In genomic region chr11:70091986-70092783, GRCm38 (mm10) we compare ENCODE assay signal across 9 mouse cellular contexts. TPM values are rescaled to one million over a fixed set of nuclear protein-coding genes. Genes with fewer than 3 reads are reported as not detected.
A peak's percentile ranks its signal among the peaks of the same experiment; 100 is the strongest.
DNase-seq lines count a peak whose midpoint lies in the region; ATAC-seq lines count a peak whose summit lies in the region.
"Had no signal": no experiment of that assay in that cellular context is flagged by ENCODE, and none has a peak within 500 bp of the region (broad histone marks: within the 10 kb centered on the region; RNA-seq: fewer than 3 reads in every experiment).

Gene Asgr2 (plus strand): TSS chr11:70092644.

- ATAC-seq in hematopoietic stem cell, adult 5-6 weeks (replicated peaks in 1 of 2; ENCODE audit: insufficient read depth in 1 of 2, low FRiP score in 2 of 2, low TSS enrichment in 1 of 2, low read depth in 1 of 2, poor library complexity in 2 of 2, severe bottlenecking in 2 of 2), result peak; percentile 81
- ATAC-seq in frontal cortex, adult (ENCODE audit: low TSS enrichment), result no peak

- DNase-seq in layer of hippocampus, adult 9-11 months, result peak; percentile 62
- no peak for DNase-seq in layer of hippocampus, postnatal 14 days (ENCODE audit: low spot score in 2 of 2)
- DNase-seq in lung, postnatal 10 days, result peak; percentile 24
- DNase-seq in left cerebral cortex, adult 18-20 months (ENCODE audit: low spot score in 2 of 2), result no peak
- no peak for DNase-seq in frontal cortex, postnatal 25 days (ENCODE audit: low spot score in 2 of 2)
- DNase-seq: layer of hippocampus, postnatal 36 days had no signal

RNA-seq across cellular contexts. Expression of gene Asgr2, which starts in this region (rescaled TPM):
- total RNA-seq in layer of hippocampus, postnatal 14 days (2021), result not detected
- total RNA-seq in hematopoietic stem cell, adult 5-6 weeks (2017), result 0.45 TPM in 1 of 2 replicates, not detected in the other
- total RNA-seq in left cerebral cortex, adult 18-20 months (2021), result not detected
- total RNA-seq: layer of hippocampus, postnatal 36 days; MEL had no signal

Comparison
In these comparisons a context has a peak if more than half of its experiments do, and no peak if none do; other contexts are left out.
1. DNase-seq: peak in layer of hippocampus, adult 9-11 months (single experiment) and lung, postnatal 10 days (single experiment); none in layer of hippocampus, postnatal 14 days (0 of 2), left cerebral cortex, adult 18-20 months (0 of 2) and frontal cortex, postnatal 25 days (0 of 2).
2. Peak in ATAC-seq in hematopoietic stem cell, adult 5-6 weeks; RNA of the gene not detected or under 1 TPM.